Mouse (Mus musculus) gastrocnemius, postnatal 10 days (tissue): ENCODE measurements around the gene Foxk2. TPM values are rescaled to one million over a fixed set of nuclear protein-coding genes. Genes with fewer than 3 reads are reported as not detected.
"Not testable (repeated sequence)": the region's sequence is repeated elsewhere in the genome, so short reads cannot be mapped to it uniquely, and the experiment has no call there.

Experiments used
- DNase-seq: peaks from one replicate; pipeline ENCODE4 v3.0.0; 2021; ENCODE audit warnings: mixed read lengths
- total RNA-seq, 2 experiments: library from RNA; stranded (reverse); gene quantifications; 2 replicates each; pipeline ENCODE4 v1.2.3; 2021

The Foxk2 gene
- total RNA-seq, 2 experiments from 2014 or later: 23.4 to 29.1 TPM

DNA sequence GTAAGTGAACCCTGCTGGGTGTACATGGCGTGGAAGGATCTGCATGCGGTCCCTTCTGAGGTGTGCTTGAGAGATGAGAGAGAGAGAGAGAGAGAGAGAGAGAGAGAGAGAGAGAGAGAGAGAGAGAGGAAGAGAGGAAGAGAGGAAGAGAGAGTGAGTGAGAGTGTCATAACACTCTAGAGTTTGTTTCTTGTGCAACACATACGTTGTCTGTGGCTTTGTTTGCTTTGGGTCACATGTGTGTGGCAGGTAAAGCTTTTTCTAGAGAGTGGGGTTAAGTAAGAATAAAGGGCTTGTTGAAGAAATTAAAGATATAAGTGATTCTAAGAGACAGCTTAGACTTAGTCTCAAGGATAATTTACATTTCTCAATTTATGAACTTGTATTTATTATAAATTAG, 18.2 kb downstream of the Foxk2 start:
- no peak for DNase-seq

- DNase-seq: no peak
Observed at GRCm38 (mm10) chr11:121282911-121283310, 23.1 kb downstream of the Foxk2 start.

GRCm38 (mm10) chr11:121289859-121290258, 30.1 kb downstream of the Foxk2 start:
- DNase-seq: no peak

DNA sequence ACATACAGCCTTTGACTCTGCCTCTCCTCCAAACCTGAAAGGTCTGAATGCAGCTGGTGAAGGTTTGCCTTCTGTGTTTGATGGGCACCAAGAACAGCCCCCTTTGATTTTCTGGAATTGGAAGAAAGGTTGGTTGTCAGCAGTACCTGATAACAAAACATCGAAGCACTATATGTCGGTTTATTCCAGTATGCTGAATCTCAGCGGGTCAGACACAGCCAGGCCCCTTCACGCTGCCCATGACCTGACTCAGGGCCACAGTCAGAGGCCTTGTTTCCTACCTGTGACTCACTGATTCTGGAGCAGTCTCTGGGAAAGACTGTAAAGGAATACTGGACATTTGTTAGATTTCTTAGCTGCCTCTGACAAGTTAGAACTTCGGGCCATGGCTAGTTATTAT, 35.0 kb downstream of the Foxk2 start:
- DNase-seq: no peak

DNA sequence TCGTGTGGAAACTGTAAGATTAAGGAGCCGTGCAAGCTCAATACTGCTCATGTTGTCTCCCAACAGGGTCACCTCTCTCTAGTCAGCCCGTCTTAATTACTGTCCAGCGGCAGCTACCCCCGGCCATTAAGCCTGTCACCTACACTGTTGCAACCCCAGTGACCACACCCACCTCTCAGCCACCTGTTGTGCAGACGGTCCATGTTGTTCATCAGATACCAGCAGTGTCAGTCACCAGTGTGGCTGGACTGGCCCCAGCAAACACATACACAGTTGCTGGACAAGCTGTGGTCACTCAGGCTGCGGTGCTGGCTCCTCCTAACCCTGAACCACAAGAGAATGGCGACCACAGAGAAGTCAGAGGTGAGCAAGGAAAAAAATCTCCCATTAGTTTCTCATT, 38.7 kb downstream of the Foxk2 start:
- DNase-seq: no peak

- no peak for DNase-seq
Observed at GRCm38 (mm10) chr11:121300265-121300664, 40.5 kb downstream of the Foxk2 start.

GRCm38 (mm10) chr11:121305371-121305770, 45.6 kb downstream of the Foxk2 start:
- DNase-seq: no peak

DNA sequence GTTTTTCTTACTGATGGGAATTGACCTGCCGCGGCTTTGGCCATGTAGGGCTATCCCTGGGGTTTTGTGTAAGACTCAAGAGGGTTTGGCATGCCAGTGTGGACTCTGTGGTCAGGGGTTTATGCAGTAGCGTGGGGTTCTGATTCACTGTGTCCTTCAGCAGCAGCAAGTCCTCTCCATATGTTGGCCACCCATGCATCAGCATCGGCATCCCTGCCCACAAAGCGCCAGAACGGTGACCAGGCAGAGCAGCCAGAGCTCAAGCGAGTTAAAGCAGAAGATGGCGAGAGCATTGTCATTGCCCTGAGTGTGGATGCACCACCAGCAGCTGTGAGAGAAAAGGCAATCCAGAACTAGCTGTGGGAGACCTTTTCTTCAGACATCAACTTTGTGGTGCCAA, 46.8 kb downstream of the Foxk2 start:
- DNase-seq: no peak

DNA sequence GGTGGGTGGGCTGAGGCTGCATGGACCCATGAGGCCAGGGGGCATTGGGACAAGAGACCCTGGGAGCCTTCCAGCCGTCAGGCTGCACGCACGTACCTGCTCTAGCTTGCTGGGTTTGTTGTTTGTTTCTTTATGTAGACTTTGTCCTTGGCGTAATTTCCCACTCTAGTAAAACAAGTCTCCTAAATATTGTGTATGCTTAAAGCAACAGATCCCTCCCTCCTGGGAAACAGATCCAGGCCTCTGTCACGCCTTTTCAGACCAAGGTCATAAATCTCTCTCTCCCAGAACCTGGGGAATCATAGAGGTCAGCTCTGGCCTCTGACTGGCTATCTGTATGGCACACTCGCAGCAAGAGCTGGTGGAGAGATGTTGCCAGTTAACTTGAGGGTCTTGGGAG, 47.9 kb downstream of the Foxk2 start:
- not testable (repeated sequence) for DNase-seq

GRCm38 (mm10) chr11:121326034-121326433, 66.2 kb downstream of the Foxk2 start:
- DNase-seq: no peak

- no peak for DNase-seq
Observed at GRCm38 (mm10) chr11:121326681-121327080, 66.9 kb downstream of the Foxk2 start.

- no peak for DNase-seq
Observed at GRCm38 (mm10) chr11:121328206-121328605, 68.4 kb downstream of the Foxk2 start.

DNA sequence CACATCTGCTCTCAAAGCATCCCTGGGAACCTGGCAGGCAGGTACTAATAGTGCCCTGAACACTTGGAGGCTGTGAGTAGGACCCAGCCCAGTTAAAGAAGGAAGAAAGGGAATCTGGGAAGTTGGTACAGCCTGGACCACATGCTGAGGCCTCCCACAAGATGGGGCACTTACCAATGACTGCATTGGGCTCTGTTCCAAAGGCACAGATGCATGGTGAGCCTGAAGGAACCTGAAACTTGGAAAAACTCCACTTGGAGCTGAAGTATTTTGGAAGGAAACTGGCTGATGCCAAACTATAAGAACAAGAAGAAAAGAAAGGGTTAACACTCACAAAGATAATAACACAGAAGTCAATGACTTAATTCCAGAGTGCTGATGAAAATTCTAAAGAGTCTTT, 68.8 kb downstream of the Foxk2 start:
- DNase-seq: no peak

DNA sequence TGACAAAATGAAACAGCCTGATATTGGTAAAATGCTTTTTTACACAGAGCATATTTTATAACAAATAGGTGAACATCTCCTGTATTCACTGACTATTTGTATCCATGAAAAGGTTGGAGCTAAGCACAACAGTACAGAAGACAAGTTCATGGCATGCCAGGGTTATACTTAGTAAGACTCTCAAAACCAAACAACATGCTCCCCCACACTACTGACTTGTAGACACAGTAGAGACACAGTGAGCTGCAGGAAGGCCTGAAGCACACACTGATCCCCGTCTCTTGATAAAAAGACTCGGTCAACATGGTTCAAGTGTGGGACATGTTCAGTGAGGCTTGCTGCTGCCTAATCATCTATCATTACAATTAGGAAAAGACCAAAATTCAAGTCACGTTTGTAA, 71.9 kb downstream of the Foxk2 start:
- no peak for DNase-seq

- DNase-seq: no peak
Observed at GRCm38 (mm10) chr11:121339647-121340046, 79.9 kb downstream of the Foxk2 start.

DNA sequence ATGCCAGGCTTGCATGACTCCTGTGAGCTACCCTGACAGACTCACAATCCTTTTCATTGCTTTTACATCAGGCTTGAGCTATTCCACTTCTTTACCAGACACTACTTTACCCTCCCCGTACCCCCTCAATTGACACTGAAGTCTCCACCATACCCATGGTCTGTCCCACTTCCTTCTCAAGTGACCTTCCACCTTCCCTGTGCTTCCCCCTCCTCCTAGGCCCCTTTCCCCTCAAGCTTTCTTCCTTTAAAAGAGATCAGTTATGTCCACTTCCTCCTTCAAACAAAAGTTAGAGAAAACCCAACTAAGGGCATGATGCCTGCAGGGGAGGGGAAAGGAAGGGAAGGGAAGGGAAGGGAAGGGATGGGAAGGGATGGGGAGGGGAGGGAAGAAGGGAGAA, 80.5 kb downstream of the Foxk2 start:
- no peak for DNase-seq

- not testable (repeated sequence) for DNase-seq
Observed at GRCm38 (mm10) chr11:121342423-121342822, 82.6 kb downstream of the Foxk2 start.

DNA sequence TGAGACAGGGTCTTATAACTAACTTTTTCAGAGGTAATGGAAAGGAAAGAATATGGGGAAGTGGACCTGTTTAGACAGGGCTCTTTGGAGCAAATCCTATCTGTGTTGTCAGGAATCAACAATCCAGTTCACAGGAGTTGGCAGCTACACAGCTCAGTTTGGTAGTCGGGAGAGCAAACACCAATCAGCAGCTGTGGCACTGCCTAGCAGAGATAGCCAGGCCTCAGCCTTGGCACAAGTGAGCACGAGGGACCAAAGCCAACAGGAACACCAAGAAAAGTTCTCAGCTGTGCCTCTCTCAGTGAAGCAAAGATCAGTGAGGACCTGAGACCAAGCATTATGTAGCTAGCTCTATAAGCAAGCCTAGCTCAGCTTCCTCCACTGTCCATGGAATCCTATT, 87.2 kb downstream of the Foxk2 start:
- DNase-seq: peak; percentile 40

DNA sequence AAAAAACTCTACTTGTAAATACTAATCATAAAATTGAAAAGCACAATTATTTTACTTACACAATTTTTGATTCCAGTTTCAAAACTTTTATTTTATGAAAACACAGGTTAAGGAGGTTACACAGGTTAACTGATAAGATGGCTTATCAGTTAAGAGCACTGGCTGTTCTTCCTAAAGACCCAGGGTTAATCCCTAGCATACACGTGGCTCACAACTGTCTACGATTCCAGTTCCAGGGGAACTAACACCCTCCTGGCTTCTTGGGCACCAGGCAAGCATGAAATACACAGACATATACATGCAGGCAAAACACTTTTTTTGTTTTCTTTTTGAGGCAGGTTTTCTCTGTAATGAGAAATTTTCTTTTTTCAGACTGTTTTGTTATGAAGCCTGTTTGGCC, 88.4 kb downstream of the Foxk2 start:
- DNase-seq: no peak

DNA sequence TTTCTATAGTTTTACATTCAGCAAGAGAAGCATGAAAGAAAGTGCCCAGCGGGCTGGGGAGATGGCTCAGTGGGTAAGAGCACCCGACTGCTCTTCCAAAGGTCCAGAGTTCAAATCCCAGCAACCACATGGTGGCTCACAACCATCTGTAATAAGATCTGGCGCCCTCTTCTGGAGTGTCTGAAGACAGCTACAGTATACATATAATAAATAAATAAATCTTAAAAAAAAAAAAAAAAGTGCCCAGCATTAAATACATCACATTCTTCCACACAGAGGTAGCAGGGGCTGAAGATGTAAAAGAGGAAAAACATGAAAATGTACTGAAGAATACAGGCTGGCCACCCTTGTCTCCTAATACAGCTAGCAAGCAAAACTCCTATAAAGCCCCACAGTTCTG, 88.9 kb downstream of the Foxk2 start:
- not testable (repeated sequence) for DNase-seq

DNA sequence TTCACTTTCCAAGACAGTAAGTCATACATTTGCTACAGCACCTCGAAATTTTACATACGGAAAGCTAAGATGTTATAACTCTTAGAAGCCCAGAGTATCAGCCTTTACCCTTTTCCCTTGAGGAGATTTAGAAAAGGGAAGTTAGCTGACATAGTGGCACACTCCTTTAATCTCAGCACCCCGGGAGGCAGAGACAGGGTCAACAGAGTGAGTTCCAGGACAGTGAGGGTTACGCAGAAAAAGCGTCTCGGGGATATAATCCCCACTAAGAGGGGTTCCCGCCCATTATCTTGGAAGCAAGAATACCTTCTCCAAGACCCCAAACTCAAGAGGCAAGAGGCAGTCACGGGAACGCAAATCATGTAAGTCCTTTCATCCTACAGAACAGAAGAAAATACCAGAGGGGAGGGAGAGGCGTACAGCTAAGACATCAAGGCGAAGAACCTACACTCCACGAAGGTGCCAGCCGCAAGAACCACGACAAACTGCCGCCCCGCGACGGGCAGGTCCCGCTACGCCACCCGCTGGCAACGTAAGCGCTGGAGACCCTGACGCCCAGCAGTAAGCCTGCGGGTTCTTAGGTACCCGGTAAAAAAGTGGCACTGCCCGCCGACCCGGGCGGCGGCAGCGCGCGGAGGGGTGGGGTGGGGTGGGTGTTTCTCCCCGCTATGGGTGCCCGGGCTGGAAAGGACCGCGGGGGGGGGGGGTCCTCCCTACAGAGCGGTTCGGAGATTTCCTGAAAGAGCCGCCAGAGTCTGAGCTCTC, 93.7 kb downstream of the Foxk2 start:
- DNase-seq: peak; percentile 40

- DNase-seq: peak; percentile 98
Observed at GRCm38 (mm10) chr11:121354091-121354707, 94.4 kb downstream of the Foxk2 start, which contains the start of gene Wdr45b. Gene Wdr45b (minus strand): TSS chr11:121354445.
